Mouse (Mus musculus): ENCODE results near the gene Spert. TPM values are rescaled to one million over a fixed set of nuclear protein-coding genes. Genes with fewer than 3 reads are reported as not detected.
A peak's percentile ranks its signal among the peaks of the same experiment; 100 is the strongest.

Gene Spert
- not detected for total RNA-seq (2021)

- DNase-seq, result no peak
- intact Hi-C loops (cut with DNase I), result no loop called here
Measured at GRCm38 (mm10) chr14:75592978-75593377, at the start of gene Spert. Gene Spert, minus strand, starts transcription at chr14:75593116.

GRCm38 (mm10) chr14:75642080-75642479 lies 49.2 kb upstream of the Spert start, which contains the start of gene Erich6b:
Gene Erich6b, plus strand, starts transcription at chr14:75642259.
- intact Hi-C loops (cut with DNase I), result no loop called here
- DNase-seq, result no peak

DNA sequence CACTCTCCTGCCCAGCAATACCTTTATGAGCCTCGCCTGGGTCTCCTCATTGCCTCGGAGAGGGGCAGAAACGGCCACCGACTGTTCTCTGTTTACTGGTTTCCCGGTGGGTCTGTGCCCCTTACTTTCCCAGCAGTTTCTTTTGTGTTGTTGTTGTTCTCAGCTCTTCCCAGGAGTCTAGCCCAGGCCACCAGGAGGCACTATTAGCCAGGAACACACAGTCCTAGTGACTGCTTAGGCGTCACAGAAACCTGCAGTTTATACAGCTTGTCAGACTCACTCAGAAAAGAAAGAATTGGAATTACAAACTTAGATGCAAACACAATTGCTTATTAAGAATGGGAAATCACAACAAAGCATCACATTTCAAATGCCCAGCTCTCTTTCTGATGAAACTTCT lies 48.5 kb upstream of the Spert start:
- peak in 1 of 2 experiments; percentile 8 for DNase-seq
- intact Hi-C loops (cut with DNase I), result loop anchor here (1.0 kb wide), 1 partner anchor 444 kb away; no protein-coding TSS in a partner anchor

- DNase-seq, result peak; percentile 10 to 23
Measured at GRCm38 (mm10) chr14:75640846-75641245, 47.9 kb upstream of the Spert start.

GRCm38 (mm10) chr14:75637641-75638040 lies 44.7 kb upstream of the Spert start:
- DNase-seq, result no peak
- intact Hi-C loops (cut with DNase I), result no loop called here

More at GRCm38 (mm10) chr14:75640846-75641245, 47.9 kb upstream of the Spert start:
- intact Hi-C loops (cut with DNase I), result loop anchor here (1.0 kb wide), 1 partner anchor 444 kb away; no protein-coding TSS in a partner anchor

- no peak for DNase-seq
- intact Hi-C loops (cut with DNase I), result no loop called here
Measured at GRCm38 (mm10) chr14:75636107-75636506, 43.2 kb upstream of the Spert start.

DNA sequence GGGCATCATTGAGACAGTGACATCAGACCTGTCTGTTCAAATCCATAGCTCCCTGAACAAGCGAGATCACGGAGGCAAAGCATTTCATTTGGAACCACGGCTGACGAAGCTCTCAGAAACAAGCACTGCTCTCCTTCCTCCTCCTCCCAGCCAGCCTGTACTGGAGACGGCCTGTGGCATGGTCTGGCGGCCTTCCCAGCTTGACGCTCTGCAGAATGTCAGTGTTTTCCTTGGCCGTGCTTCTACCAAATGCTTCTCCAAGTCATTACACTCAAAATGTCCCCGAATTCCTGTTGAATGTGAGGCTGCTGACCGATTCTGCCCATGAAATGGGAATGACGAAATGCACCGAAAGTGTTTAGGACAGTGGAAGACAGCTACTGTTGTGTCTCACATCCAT lies 42.4 kb upstream of the Spert start:
- intact Hi-C loops (cut with DNase I), result no loop called here
- DNase-seq, result peak; percentile 41 to 58

DNA sequence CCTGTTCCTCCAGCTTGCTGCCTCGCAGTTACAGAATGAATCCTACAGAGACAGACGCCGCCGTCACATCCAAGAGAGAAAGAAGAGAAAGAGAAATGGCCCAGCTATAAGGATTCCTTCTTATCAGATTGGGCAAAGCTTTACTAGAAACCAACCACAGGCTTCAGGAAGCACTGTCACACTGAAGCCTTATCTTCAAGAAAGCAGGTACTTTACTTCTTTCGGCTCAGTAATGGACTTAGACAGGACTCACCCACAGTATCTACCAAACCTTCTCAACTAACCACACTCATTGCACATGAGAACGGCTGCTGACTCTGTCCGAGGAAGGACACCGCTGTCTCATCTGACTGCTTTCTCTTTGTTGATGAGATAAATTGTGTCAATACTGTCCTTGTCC lies 36.0 kb upstream of the Spert start:
- intact Hi-C loops (cut with DNase I), result no loop called here
- no peak for DNase-seq

DNA sequence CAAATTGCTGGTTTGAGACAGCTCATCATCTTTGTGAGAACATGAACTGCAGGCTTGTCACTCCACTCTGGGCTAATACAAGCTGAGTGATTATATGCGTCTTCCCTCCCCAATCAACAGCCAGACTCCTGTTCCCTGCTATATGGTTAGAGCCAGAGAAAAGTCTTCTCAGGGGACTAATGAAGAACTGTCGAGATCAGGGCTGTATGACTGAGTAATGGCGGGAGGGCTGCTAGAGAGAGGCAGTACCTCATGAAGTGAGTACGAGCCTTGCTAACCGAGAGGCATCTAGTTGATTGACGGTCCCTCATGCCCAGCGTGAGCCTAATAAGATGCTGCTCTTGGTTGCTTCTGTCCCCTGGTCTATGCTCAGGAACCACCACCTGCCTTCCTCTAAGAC lies 30.1 kb upstream of the Spert start:
- intact Hi-C loops (cut with DNase I), result no loop called here
- DNase-seq, result no peak

- no peak for DNase-seq
- intact Hi-C loops (cut with DNase I), result no loop called here
Measured at GRCm38 (mm10) chr14:75616375-75616774, 23.5 kb upstream of the Spert start.

DNA sequence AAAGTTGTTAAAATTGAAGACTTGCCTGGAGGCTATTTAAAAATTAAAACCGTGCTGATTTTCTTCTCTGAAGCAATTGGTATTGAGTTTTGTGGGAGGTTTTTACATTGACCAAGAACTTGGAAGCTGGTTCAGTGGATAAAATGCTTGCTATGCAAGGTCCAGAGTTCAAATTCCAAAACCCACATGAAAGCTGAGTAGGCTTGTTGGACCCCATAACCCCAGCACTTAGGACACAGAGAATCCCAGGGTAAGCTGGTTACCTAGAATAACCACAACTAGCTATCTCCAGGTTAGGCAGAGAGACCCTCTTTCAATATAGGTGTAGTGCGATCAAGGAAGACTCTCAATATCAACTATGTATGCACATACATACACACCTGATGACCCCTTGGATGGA lies 16.3 kb upstream of the Spert start:
- DNase-seq, result no peak
- intact Hi-C loops (cut with DNase I), result no loop called here

DNA sequence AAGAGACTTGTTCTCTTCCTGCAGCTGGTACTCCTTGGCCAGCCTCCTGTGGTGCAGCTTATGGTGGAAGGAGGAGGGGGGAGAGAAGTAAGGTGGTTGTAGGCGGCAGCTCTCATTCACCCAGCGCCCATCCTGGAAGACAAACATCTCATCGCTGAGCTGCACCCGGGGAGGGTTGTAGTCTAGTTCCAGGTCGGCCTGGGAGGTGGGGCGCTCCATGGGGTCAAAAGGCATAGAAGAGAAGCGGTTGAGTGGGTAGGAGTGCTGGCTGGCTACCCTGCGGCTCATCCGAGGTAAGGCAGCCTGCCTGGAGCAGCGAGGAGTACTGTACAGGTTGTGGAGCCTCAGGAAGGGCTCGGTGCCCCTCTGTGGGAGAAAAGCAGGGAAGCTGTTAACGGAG lies 9.0 kb downstream of the Spert start:
- intact Hi-C loops (cut with DNase I), result no loop called here

GRCm38 (mm10) chr14:75579010-75579409 lies 13.9 kb downstream of the Spert start:
- DNase-seq, result no peak
- intact Hi-C loops (cut with DNase I), result no loop called here

More for the DNA sequence above, 9.0 kb downstream of the Spert start:
- no peak for DNase-seq

DNA sequence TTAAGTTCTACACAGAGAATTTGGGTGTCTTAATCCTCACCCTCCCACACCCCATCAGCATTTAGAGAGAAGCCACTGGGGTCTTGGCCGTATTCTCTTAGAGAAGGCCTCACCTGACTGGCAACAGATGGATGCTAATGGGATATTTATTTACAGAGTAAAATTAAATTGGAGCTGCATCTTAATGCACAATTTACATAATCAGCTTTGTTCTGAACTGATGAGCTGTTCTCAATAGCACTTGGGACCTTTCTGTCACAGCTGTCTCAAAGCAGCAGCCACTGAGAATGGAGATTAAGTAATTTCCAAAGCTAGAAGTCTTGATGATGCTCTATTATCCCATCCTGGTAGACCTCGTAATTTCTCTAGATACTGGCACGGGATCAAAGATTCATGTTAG lies 26.6 kb downstream of the Spert start:
- no peak for DNase-seq
- intact Hi-C loops (cut with DNase I), result no loop called here

- DNase-seq, result peak; percentile 55 to 61
- intact Hi-C loops (cut with DNase I), result no loop called here
Measured at GRCm38 (mm10) chr14:75565534-75566140, 27.3 kb downstream of the Spert start.

DNA sequence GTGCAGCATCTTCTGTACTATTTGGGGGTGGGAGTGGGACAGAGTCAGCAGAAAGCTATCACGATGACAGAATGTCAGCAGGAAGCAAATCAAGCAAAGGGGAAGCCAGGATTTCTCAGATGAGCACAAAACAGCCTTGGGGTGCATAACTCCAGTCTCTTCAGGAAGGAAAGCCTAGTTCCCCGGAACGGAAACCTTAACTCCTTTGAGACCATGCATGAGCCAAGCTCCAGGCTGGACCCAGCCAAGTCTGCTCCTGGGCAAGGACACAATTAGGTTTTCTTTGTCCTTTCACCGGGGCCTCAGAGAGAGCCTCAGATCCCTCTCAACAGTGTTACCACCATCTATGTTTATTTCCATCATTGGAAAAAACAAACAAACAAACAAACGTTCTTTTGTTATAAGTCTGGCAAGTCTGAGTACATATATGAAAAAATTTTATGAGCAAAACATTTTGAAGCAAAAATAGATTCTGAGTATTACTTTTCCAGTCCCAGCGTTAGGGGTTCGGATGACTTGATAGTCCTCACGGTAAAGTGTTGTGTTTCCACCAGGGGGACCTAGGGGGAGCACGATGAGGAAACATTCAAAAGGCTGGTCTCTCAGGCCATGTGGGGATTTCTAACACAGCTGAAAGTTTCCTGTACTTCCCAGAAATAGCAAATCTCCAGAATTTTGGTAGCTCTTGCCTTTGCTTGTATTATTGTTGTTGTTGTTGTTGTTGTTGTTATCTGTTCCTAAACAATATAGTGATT lies 31.2 kb downstream of the Spert start:
- peak; percentile 48 to 60 for DNase-seq
- intact Hi-C loops (cut with DNase I), result no loop called here

GRCm38 (mm10) chr14:75541731-75542130 lies 51.2 kb downstream of the Spert start:
- DNase-seq, result no peak
- intact Hi-C loops (cut with DNase I), result no loop called here

DNA sequence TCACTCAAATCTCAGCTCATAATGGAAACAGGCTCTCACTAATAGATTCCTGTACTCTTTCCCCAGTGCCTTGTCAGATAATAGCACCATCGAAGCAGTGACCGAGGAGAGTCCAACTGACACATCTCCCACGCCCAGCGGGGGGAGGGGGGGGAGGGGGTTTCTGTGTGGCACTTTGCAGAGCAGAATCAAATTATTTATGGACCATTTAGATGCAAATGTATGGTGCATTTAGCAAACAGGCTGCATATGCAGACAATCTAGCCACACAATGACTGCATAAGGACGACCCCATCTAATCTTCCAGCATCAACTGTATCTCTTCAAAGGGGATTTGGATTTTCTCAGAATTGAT lies 51.9 kb downstream of the Spert start:
- no peak for DNase-seq
- intact Hi-C loops (cut with DNase I), result no loop called here

DNA sequence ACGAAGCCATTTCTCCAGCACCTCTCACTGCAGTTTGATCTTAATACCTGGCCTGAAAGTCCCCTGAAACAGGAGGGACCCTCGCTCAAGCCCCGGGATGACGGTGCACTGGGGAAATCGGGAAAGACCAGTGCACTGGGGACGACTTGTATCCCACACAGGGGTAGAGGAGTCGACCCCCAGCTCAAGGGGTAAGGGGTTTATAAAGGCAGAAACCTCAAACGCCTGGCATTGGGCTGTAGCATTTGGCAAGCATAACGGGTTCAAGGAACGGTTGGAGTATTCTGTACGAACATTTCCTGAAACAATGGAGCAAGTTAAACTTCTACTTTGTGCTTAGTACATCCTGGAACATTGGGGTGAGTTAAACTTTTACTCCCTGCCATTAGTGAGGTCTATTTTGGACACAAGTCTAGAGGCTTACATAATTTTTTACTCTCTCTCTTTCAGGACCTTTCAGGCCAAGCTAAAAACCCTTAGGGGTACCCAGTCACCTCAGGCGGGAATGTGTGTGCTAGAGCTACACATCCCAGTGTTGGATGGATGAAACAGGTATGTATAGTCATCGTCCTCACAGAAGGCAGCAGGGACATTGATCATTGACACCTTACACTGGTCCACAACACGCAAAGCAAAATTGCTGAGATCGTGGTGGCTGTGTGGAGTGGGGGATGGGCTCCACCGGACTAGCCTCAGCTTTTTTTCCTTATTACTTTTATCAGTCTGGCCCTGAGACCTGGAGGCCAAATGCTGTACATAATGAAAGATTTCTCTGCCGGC lies 52.5 kb downstream of the Spert start:
- no peak for DNase-seq
- intact Hi-C loops (cut with DNase I), result no loop called here

GRCm38 (mm10) chr14:75539205-75539604 lies 53.7 kb downstream of the Spert start:
- intact Hi-C loops (cut with DNase I), result no loop called here

More at GRCm38 (mm10) chr14:75539205-75539604, 53.7 kb downstream of the Spert start:
- no peak for DNase-seq

Measured in heart, postnatal 10 days (tissue).